Mouse (Mus musculus): ENCODE measurements around the gene Cdc42bpb.

The Cdc42bpb gene

GRCm38 (mm10) chr12:111340692-111341091 is 36.8 kb downstream of the Cdc42bpb start:
- 78% methylated on average over 7 of the region's 7 CpGs for WGBS

DNA sequence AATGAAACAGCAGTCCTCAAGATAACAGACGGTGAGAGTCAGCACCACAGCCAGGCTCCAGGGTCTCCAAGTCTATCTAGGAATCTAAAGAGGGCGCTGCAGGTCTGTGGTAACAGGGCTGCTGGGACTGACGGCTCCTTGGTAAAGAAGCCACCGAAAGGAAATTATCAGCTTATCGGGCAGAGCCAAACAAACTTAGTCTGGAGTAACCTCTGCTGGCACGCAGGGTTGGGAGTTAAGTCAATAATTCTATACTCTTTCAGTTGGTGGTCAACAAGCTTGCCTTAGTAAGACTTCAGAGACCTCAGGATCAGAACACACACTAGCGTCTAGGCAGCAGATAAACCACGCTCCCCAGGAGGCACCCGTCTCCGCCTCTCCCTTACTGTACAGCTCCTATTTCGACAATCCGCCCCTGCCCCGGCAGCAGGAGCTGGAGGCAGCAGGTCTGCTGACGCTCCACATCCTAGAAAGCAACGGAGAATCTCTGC is 39.6 kb downstream of the Cdc42bpb start:
- 60% methylated on average over 15 of the region's 15 CpGs for WGBS

- WGBS, result 35% methylated on average over 15 of the region's 15 CpGs
Observed at GRCm38 (mm10) chr12:111333020-111333605, 44.4 kb downstream of the Cdc42bpb start.

DNA sequence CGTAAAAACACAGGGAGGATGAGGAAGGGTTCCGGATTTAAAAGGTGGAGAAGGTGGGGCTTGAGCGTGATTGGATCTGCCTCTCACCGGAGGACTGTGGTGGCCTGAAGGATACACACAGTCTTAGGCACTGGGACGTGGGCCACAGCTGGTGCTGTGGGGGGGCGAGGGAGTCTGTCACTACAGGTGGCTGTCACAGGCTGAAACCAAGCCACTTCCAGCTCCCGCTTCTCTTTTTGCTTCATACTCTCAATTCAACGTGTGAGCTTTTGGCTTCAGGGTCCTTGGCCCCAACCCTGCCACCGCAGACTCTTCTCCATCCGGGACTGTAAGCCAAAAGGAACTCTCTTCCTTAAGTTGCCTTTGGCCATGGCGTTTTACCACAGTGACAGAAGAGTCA is 45.1 kb downstream of the Cdc42bpb start:
- WGBS, result 75% methylated on average over 11 of the region's 11 CpGs

GRCm38 (mm10) chr12:111331573-111331972 is 45.9 kb downstream of the Cdc42bpb start:
- 44% methylated on average over 9 of the region's 9 CpGs for WGBS

- 87% methylated on average over 15 of the region's 15 CpGs for WGBS
Observed at GRCm38 (mm10) chr12:111329281-111329680, 48.2 kb downstream of the Cdc42bpb start.

DNA sequence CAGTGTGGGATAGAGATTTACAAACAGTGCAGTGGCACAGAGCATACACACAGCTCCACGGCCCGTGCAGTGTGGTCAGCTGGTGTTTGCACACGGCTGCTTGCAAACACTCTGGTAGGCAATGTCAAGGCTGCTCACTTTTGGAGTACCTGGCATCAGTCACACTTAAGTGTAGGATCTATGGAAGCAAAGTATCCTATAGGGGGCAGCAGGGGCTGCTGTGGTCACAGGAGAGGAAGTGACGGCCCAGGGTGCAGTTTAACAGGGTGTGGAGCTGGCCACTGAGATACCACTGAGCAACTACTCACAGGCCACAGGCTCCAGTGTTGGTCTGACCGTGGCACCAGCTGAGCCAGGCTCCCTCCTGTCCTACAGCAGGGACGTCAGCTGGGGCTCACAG is 49.2 kb downstream of the Cdc42bpb start:
- 87% methylated on average over 6 of the region's 6 CpGs for WGBS

GRCm38 (mm10) chr12:111325744-111326424 is 51.6 kb downstream of the Cdc42bpb start:
- WGBS, result 89% methylated on average over 18 of the region's 18 CpGs

DNA sequence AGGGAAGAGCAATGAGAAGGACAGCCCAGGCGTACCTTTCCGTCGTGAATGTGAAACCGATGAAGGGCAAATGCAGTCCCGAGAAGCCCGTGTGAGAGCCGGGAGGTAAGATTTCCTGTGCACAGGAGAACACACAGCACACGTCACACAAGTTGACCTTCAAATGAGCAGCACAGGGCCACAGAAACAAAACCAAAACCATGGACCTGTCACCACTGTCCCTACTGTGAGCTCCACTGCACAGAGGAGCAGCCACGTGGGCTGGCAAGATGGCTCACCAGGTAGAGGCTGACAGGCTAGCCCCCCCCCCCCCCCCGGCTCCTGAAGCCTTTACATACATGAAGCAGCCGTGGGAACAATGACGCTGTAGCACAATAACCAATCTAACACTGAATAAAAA is 52.6 kb downstream of the Cdc42bpb start:
- 82% methylated on average over 12 of the region's 12 CpGs for WGBS

DNA sequence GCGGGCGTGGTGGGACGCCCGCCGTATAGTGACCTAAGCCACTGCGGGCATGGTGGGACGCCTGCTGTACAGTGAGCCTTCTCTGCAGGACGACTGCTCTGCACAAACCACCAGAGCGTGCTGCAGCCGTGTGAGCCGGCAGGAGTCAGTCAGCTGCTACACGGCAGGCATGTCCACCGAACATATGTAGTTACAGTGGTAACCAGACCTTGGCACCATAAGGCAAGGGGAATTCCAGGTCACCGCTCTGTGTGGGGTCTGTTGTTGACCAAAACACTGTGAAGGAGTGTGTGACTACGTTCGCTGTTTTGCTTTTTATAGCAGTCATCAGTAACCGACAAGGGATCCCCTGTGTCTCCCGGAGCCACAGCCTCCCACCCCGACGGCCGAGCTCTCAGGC is 53.0 kb downstream of the Cdc42bpb start:
- WGBS, result 85% methylated on average over 21 of the region's 21 CpGs

GRCm38 (mm10) chr12:111323423-111323822 is 54.1 kb downstream of the Cdc42bpb start:
- 80% methylated on average over 4 of the region's 4 CpGs for WGBS

- 50% methylated on average over 13 of the region's 13 CpGs for WGBS
Observed at GRCm38 (mm10) chr12:111321832-111322231, 55.7 kb downstream of the Cdc42bpb start.

GRCm38 (mm10) chr12:111320549-111320948 is 57.0 kb downstream of the Cdc42bpb start:
- WGBS, result 65% methylated on average over 12 of the region's 12 CpGs

DNA sequence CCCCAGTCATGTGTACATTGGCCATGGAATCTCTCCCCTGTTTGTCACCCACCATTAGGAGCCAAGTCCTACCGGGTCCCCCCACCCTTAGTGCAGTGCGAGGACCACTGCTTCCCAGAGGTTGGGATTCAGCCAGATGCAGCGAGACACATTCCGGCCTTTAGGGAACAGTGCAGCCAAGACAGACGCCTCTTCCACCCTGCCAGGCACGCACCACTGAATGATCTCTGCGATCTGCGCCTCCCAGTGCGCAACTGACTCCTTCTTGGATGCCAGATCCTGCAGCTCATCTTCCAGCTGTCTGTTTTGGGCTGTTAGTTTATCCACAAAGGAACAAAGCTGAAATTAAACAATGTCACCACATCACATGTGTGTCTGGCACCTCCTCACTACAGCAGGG is 59.8 kb downstream of the Cdc42bpb start:
- 69% methylated on average over 9 of the region's 9 CpGs for WGBS

DNA sequence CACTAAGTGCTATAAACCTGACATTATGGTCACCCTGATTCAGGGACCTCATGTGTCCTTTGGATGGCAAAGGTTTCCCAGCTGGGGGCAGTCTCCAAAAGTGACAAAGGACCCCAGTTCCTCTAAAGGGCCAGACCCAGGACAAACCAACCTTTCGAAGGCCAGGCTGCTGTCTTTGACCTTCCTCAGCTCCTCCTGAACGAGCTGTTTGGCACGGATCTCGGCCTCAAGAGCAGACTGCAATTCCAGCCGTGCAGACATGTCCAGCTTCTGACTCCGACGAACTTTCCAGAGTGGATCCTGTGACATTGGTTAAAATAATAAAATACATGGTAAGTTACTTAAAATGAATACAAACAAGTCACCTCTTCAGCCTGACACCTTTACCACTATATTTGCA is 63.2 kb downstream of the Cdc42bpb start:
- 92% methylated on average over 7 of the region's 7 CpGs for WGBS

GRCm38 (mm10) chr12:111311775-111312174 is 65.7 kb downstream of the Cdc42bpb start:
- 92% methylated on average over 10 of the region's 10 CpGs for WGBS

DNA sequence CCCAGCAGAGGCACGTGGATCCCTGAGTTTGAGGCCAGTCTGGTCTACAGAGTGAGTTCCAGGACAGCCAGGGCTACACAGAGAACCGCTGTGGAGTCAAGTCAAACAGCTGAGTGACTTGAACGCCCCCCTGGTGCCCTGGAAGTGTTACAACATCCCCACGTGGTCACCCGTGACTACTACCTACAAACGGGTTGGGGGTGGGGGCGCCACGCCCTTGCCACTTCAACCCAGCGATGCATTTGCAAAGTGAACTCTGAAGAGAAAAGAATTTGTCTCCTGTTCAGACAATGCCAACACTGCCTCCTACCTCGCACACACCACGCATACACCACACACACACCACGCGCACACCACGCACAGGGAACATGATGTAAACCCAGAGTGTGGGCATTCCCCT is 67.6 kb downstream of the Cdc42bpb start:
- WGBS, result 76% methylated on average over 14 of the region's 14 CpGs

DNA sequence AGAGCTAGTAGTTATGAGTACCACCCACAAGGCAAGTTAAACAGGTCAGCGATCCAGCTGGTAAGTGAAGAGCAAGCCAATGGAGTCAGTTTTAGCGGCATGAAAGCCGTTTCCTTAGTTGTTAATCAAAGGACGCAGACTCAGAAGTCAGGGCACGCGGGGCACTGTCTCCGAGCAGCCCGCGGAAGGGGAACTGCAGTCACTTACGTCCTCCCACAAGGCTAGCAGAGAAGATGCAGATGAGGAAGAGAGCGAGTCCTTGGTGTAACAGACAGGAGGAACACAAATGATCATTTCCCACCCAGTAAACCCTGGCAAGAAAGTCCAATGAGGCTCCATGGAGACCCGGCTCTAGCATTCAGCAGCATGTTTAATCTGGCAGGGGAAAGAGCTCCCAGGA is 68.3 kb downstream of the Cdc42bpb start:
- 83% methylated on average over 12 of the region's 12 CpGs for WGBS

DNA sequence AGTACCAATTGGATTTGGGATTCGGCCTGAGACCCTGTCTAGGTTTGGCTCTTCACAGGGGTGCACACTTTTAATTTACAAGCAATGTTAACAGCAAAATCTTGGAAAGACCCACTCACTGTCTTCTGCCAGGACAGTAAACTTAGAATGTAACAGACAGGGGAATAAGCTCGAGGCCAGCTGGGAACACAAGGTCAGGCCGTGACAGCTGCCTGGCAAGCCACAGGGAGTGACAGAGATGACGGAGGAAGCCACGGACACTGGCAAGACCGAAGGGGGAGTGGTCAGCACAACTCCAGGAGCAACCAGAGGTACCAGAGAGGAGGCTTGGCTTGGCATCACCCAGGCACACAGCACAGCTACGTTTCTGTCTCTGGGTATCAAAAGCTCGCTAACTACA is 70.7 kb downstream of the Cdc42bpb start:
- 79% methylated on average over 8 of the region's 8 CpGs for WGBS

DNA sequence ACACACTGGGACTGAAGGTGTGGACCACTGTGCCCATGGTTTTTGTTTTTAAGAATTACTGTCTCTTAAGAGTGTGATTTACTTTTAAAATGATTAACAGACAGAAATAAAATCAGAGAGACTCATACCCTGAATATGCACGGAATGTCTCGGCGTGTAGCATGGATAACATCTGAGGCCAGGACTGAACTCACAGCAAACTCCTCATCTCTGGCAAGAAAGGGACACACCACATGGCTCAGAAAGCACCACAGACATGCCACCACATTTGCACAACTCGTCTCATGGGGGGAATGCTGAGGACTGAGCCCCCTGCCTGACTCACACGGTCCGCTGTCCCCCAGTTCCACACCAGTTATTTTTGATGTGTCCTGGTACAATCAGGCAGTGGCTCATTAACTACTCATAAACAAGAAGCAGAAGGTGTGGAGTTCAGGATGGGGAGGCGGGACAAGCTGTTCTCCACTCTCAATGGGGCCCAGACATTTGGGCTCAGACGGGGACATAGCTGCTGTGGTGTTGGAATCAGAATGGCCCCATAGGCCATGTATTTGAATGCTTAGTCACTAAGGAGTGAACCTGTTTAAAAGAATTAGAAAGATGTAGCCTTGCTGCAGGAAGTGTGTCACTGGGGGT is 73.7 kb downstream of the Cdc42bpb start:
- WGBS, result 82% methylated on average over 8 of the region's 8 CpGs

DNA sequence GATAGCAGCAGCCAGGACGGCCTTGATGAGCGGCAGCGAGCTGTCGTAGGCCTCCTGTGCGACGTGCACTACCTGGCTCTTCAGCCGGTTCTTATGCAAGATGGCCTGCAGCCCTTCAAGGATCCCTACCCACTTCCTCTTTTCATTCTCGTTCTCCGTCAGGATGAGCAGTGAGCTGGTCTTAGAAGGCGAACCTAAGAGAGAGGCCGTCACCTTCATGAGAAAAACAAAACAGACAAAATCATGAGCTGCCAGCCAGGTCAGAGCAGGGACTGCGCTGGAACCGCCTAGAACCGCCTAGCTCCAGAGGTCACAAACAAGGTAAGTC is 75.5 kb downstream of the Cdc42bpb start:
- WGBS, result 91% methylated on average over 14 of the region's 14 CpGs

DNA sequence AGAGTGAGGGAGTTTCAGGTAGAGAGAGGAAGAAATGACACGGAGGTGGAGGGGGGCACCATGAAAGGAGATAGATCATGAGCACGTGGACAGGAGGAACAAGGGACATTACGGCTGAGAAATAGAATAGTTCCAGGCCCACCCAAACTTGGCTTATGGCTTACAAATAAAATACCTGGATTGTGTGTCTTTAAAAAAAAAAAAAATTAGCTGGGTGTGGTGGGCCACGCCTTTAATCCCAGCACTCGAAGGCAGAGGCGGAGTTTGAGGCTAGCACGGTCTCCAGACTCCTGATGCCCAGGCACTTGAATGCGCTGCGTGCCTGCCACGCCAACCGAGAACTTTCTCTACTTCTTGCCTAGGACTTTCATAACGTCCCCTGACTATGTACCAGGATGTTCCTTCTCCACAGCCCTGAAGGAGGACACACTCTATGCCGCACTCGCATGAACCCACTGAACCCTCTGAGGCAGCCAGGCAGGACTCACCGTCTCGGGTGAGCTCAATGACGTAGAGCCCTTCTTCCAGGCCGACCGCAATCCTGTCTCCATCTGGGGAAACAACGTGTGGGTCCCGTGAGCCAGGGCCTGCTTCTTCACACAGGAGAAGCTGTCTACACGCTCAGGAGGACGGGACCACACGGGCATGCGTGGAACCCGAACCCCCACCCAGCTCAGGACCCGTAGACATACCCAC is 76.0 kb downstream of the Cdc42bpb start:
- 95% methylated on average over 27 of the region's 27 CpGs for WGBS

DNA sequence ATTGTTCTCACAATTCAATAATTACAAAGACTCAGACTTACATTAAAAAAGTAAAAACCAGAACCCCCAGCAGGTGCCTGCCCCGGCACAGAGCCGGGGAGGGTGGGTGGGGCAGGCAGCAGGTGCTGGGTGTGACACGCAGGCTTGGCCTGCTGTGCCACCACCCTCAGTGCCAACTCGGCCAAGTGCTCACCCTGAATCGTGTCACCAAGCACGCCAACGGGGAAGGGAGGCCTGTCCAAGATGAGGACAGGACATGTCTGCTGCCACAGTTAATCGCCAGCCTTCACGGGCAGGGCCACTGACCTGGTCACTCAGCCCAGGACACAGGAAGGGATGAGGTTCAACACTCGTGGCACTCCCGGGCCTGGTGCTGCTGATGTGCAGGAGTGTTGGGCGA is 84.5 kb downstream of the Cdc42bpb start:
- WGBS, result 79% methylated on average over 12 of the region's 12 CpGs

Measured in cerebral cortex, adult 2 months (tissue).